Mouse (Mus musculus) yolk sac, embryonic 10.5 days (tissue): ENCODE results near the gene Cd300ld5.
"Not testable (repeated sequence)": the region's sequence is repeated elsewhere in the genome, so short reads cannot be mapped to it uniquely, and the experiment has no call there.

ENCODE experiments used
- DNase-seq: peaks from one replicate; pipeline ENCODE4 v3.0.0-alpha.2; 2017; ENCODE audit warnings: low spot score

Gene Cd300ld5

DNA sequence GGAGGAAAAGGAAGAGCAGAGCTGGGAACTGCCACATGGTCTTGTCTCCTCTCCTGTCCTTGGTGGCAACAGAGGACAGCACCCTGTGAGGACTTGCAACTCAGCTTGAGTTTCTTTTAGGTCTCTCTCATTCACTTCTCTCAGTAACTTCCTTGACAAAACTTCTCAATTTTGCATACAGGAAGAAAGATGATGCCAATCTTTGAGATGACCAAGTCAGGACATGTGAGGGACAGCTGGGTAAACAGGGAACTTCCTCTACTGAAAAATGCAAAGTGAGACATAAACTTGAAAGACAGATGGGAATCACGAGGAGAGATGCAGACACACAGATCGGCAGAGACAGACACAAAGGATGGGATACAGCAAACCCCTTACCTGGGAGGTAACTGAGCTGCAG lies 10.7 kb upstream of the Cd300ld5 start, which contains the start of gene Cd300ld3:
Gene Cd300ld3, minus strand, starts transcription at position 151 of the 400 bp plus-strand sequence.
- DNase-seq, result no peak

DNA sequence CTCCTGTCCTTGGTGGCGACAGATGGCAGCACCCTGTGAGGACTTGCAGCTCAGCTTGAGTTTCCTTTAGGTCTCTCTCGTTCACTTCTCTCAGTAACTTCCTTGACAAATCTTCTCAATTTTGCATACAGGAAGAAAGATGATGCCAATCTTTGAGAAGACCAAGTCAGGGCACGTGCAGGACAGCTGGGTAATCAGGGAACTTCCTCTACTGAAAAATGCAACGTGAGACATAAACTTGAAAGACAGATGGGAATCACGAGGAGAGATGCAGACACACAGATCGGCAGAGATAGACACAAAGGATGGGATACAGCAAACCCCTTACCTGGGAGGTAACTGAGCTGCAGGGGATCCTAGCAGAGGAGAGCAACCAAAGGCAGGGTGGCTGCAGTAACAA lies 10.7 kb downstream of the Cd300ld5 start, which contains the start of gene Cd300ld4:
Gene Cd300ld4, minus strand, starts transcription at position 101 of the 400 bp plus-strand sequence.
- not testable (repeated sequence) for DNase-seq

DNA sequence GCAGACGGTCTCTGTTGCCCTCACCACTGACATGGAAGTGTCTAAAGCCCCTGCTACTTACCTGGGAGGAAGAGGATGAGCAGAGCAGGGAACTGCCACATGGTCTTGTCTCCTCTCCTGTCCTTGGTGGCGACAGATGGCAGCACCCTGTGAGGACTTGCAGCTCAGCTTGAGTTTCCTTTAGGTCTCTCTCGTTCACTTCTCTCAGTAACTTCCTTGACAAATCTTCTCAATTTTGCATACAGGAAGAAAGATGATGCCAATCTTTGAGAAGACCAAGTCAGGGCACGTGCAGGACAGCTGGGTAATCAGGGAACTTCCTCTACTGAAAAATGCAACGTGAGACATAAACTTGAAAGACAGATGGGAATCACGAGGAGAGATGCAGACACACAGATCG lies 21.5 kb downstream of the Cd300ld5 start, which contains the start of gene Cd300ld2:
Gene Cd300ld2, minus strand, starts transcription at position 101 of the 400 bp plus-strand sequence.
- not testable (repeated sequence) for DNase-seq

DNA sequence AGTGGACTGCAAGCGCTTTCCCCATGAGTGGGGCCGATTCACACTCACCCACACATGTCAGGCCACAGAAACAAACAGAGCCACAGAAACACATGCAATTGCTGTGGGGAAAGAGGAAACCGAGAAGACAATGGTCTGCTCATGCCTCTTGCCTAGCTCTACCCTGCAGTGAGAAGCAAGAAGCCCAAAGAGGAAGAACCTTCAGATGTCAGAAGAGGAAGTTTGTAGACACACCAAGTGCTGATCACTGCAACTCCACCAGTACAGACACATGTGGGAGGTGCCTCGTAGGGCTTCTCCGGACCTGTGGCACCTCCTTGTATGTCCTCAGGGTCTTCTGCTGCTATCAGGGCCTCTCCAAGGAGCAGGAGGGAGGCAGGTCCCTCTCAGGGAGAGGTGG lies 33.5 kb downstream of the Cd300ld5 start:
- DNase-seq, result no peak

DNA sequence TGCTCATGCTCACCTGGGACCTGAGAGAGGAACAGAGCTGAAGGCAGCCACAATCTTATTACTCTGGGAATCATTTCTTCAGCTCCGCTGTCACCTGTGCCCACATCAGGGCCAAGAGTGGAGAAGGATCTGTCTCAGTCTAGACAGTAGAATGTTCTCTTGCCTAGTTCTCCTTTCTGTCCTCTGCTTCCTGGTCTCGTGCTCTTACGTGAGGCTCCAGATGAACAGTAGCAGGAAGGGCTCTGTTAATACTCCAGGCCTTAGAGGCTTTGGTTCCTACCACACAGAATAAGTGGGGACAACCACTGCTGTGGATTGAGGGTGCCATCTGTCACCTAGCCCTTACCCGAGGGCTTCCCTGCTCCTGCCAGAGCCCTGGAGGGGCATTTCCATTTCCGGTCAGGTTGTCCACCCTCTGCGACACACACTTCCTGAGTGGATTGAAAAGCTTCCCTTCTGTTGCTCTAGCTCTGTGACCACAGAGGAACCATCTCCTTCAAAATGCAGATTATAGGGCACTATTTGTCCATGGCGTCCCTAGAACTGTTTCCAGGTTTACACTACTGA lies 36.0 kb downstream of the Cd300ld5 start, which contains the start of gene Cd300c2:
Gene Cd300c2, minus strand, starts transcription at position 407 of the 567 bp plus-strand sequence.
- no peak for DNase-seq

DNA sequence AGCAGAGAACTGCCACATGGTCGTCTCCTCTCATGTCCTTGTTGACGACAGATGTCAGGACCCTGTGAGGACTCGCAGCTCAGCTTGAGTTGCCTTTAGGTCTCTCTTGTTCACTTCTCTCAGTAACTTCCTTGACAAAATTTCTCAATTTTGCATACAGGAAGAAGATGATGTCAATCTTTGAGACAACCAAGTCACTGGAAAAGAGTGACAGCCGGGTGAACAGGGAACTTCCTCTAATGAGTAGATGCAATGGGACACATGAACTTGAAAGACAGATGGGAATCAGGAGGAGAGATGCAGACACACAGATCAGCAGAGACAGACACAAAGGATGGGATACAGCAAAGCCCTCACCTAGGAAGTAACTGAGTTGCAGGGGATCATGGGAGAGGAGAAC lies 47.8 kb downstream of the Cd300ld5 start, which contains the start of gene Cd300ld:
Gene Cd300ld, minus strand, starts transcription at position 130 of the 400 bp plus-strand sequence.
- no peak for DNase-seq

DNA sequence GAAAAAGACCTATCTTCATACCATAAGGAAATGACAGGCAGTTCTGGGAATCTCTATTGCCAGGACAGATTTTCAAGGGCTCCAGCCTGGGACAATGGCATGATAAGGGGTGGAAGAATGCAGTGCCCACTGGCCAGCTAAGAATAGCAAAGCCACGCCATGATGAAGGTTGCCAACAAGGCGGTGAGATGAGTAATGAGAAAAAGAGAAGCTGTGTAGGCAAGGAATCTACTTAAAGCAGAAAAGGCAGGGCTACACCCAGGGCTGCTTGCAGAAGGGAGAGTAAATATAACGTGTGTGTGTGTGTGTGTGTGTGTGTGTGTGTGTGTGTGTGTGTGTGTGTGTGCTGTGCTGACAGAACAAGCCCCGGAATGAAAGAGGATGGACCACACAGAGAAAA lies 55.7 kb downstream of the Cd300ld5 start:
- no peak for DNase-seq
